Mouse (Mus musculus) intestine, embryonic 15.5 days (tissue): Measurements from ENCODE around the gene Grtp1. TPM values are rescaled to one million over a fixed set of nuclear protein-coding genes. Genes with fewer than 3 reads are reported as not detected.
"Not testable (repeated sequence)": the region's sequence is repeated elsewhere in the genome, so short reads cannot be mapped to it uniquely, and the experiment has no call there.

ENCODE experiments used
- ATAC-seq: fragments of 200-750 bp; cut with Nextera tagmentation; 2 replicates; pipeline ENCODE4 v1.8.0; 2017; ENCODE audit warnings: moderate TSS enrichment, moderate library complexity
- H3K27ac ChIP-seq: fragments of 300-500 bp; sonication (generic); 2 replicates; pipeline ENCODE4 v1.5.1; 2015; ENCODE audit warnings: mild to moderate bottlenecking, inconsistent platforms
- H3K27me3 ChIP-seq: fragments of 300-500 bp; sonication (generic); replicated peaks from 2 replicates; pipeline ENCODE4 v1.6.1; 2015; ENCODE audit warnings: inconsistent platforms
- H3K36me3 ChIP-seq: fragments of 300-500 bp; sonication (generic); 2 replicates; pipeline ENCODE4 v1.6.1; 2015; ENCODE audit warnings: inconsistent platforms
- H3K4me1 ChIP-seq: fragments of 300-500 bp; sonication (generic); replicated peaks from 2 replicates; pipeline ENCODE4 v1.6.1; 2015; ENCODE audit warnings: inconsistent platforms
- H3K4me2 ChIP-seq: fragments of 300-500 bp; sonication (generic); replicated peaks from 2 replicates; pipeline ENCODE4 v1.6.1; 2015; ENCODE audit warnings: mild to moderate bottlenecking, inconsistent platforms
- H3K4me3 ChIP-seq: fragments of 300-500 bp; sonication (generic); replicated peaks from 2 replicates; pipeline ENCODE4 v1.5.1; 2015; ENCODE audit warnings: inconsistent platforms
- H3K9ac ChIP-seq: fragments of 300-500 bp; sonication (generic); 2 replicates; pipeline ENCODE4 v1.6.1; 2015; ENCODE audit warnings: inconsistent platforms
- H3K9me3 ChIP-seq: fragments of 300-500 bp; sonication (generic); 2 replicates; pipeline ENCODE4 v1.6.1; 2016; ENCODE audit warnings: inconsistent platforms
- WGBS: fragments of 180-500 bp; shearing (Covaris S2); methylation state at CpG from one replicate; pipeline ENCODE4 v1.1.7; 2015; 5-methylcytosine and 5-hydroxymethylcytosine counted together
- microRNA counts: library from miRNA; unstranded; fragments of <30 nt; microRNA quantifications from one replicate; lab custom pipeline; 2016
- polyA plus RNA-seq: library from polyadenylated mRNA; unstranded; fragments of >200 nt; fragmentation: Nextera tagmentation; extraction: Ambion mirVana; gene quantifications from 2 replicates; pipeline ENCODE4 v1.2.1, GENCODE M21; 2015

Grtp1 gene
- polyA plus RNA-seq, 1 experiment from 2014 or later = 51.6 TPM

DNA sequence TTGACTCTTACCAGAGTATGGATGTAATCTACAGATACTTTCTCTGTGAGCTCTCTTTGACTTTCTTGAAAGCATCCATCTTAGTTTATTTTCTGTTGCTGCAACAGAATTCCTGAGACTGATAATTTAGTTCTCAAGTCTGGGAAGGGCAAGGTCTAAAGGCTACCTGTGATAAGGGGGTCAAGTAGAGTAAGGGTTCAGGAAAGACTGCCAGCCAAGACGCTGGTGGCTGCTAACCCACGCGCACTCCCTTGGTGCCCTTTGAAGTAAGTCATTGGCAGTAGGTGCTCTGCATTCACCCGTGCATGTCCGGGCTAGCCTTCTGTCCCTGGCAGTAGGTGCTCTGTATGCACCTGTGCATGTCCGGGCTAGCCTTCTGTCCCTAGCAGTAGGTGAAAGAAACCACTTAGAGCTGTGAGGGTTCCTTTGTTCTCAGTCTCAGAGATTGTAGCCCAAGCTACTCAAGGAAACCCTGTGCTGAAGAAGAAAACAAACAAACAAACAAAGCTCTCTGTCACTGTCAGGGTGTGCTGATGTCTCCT lies 60.7 kb downstream of the Grtp1 start:
- WGBS = 86% methylated on average over 6 of the region's 6 CpGs
- Histone ChIP-seq H3K36me3 (peaks cover 80% of the 10 kb centered on the region), H3K4me1 (no peaks in the 10 kb centered on the region), H3K9ac (no peak overlapping the region), H3K27me3 (no peaks in the 10 kb centered on the region), H3K4me2 (no peak overlapping the region), H3K27ac (no peak overlapping the region), H3K9me3 (no peaks in the 10 kb centered on the region), H3K4me3 (no peak overlapping the region)
- ATAC-seq = peak; percentile 58

DNA sequence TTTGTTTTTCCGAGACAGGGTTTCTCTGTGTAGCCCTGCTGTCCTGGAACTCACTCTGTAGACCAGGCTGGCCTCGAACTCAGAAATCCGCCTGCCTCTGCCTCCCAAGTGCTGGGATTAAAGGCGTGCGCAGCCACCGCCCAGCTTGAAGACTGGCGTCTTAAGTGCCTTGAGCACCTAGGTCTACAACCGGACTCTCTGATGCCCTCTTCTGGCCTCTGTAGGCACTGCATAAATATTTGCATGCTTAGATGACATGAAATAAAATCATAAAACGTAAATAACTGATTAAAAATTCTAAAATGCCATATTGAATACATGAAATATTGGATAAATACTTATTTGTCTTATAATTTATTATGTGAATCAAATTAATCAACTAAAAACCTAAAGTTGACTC lies 68.2 kb downstream of the Grtp1 start:
- H3K4me1 ChIP-seq, H3K9ac ChIP-seq, H3K4me3 ChIP-seq, H3K9me3 ChIP-seq, H3K4me2 ChIP-seq, ATAC-seq, H3K27ac ChIP-seq, H3K27me3 ChIP-seq: not testable (repeated sequence)
- WGBS = 71% methylated on average over 9 of the region's 9 CpGs
- H3K36me3 ChIP-seq = peaks cover 60% of the 10 kb centered on the region

DNA sequence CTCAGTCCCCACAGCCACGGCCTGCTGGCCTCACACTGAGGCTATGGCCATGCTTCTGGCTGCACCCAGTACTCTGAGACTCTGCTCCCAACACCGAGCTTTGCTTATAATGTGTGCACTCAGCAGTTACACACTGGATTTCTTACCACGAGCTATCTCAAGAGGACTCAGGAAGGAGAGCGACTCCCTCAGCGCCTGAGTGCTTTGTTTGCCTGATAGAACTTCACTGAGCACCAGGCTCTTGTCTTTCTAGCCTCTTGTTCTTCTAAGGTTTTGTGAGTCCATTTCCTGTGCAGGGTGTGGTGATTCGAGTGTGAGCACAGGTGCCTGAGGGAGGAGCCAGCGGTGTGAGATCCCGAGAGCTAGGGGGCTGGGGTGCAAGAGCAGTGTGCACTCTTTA lies 75.5 kb downstream of the Grtp1 start:
- 91% methylated on average over 8 of the region's 8 CpGs for WGBS
- H3K9ac ChIP-seq = no peak overlapping the region
- H3K4me1 ChIP-seq = no peaks in the 10 kb centered on the region
- H3K9me3 ChIP-seq = no peaks in the 10 kb centered on the region
- H3K27ac ChIP-seq = no peak overlapping the region
- H3K4me3 ChIP-seq = no peak overlapping the region
- ATAC-seq = no peak
- H3K36me3 ChIP-seq = peaks cover 32% of the 10 kb centered on the region
- no peak overlapping the region for H3K4me2 ChIP-seq
- H3K27me3 ChIP-seq = no peaks in the 10 kb centered on the region

DNA sequence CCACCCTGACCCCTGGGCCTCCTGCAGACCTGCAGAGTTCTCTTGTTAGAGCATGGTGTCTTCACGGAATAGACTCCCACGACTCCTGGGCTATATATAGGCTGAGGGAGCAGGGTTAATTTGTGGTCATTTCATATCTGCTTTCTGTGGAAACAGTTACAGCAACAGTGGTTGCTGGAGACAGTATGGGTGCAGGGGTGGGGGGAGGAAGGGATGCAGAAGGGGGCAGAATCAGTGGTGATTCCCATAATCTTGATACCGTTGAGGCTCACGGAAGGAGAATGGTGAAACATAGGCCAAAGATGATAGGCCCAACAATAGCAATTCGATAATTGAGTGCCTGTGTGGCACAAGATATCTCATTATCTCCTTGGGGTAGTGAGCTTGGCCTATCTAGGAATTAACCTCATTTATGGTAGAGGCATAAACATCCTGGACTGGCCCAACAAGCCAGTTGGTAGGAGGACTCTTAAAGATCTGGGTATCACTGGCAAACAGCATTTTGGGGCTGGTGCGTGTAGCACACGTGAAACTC lies 77.5 kb downstream of the Grtp1 start:
- ATAC-seq = no peak
- H3K27ac ChIP-seq = no peak overlapping the region

More for the DNA sequence above, 77.5 kb downstream of the Grtp1 start:
- H3K9me3 ChIP-seq = no peaks in the 10 kb centered on the region
- no peak overlapping the region for H3K4me2 ChIP-seq
- peaks cover 29% of the 10 kb centered on the region for H3K36me3 ChIP-seq
- no peaks in the 10 kb centered on the region for H3K4me1 ChIP-seq
- 93% methylated on average over 7 of the region's 7 CpGs for WGBS
- H3K9ac ChIP-seq = no peak overlapping the region
- no peak overlapping the region for H3K4me3 ChIP-seq
- no peaks in the 10 kb centered on the region for H3K27me3 ChIP-seq

MicroRNAs within 50 kb of the gene (microRNA counts, 519-probe panel; counts per million panel counts)
- microRNA mmu-miR-1968 (lab: Ali Mortazavi, UCI) = 1,985 counts per million, percentile 45 among the panel's probes with 10 or more counts

Other genes with a start within 250 kb of the Grtp1 start
- 0.15 and 0.23 TPM in 2 replicates for gene F7, start 174.6 kb downstream of the Grtp1 start, polyA plus RNA-seq
- 11.4 and 15.9 TPM in 2 replicates for gene F10, start 163.3 kb downstream of the Grtp1 start, polyA plus RNA-seq
- 5.6 and 6.8 TPM in 2 replicates for gene Proz, start 139.7 kb downstream of the Grtp1 start, polyA plus RNA-seq
- gene Pcid2, start 95.2 kb downstream of the Grtp1 start, polyA plus RNA-seq = 32.0 and 36.7 TPM in 2 replicates
- 84.4 and 91.5 TPM in 2 replicates for gene Cul4a, start 95.0 kb downstream of the Grtp1 start, polyA plus RNA-seq
- 404 and 407 TPM in 2 replicates for gene Lamp1, start 41.5 kb downstream of the Grtp1 start, polyA plus RNA-seq
- gene Adprhl1, start 53.5 kb upstream of the Grtp1 start, polyA plus RNA-seq = 0.24 and 0.43 TPM in 2 replicates
- gene Dcun1d2, start 87.5 kb upstream of the Grtp1 start, polyA plus RNA-seq = 16.9 and 19.0 TPM in 2 replicates
- gene Tmco3, start 87.6 kb upstream of the Grtp1 start, polyA plus RNA-seq = 30.7 TPM in 2 replicates
- 148 and 170 TPM in 2 replicates for gene Tfdp1, start 138.1 kb upstream of the Grtp1 start, polyA plus RNA-seq
- not detected in 2 replicates for gene Atp4b, start 196.2 kb upstream of the Grtp1 start, polyA plus RNA-seq
- not detected in 2 replicates for gene Grk1, start 204.5 kb upstream of the Grtp1 start, polyA plus RNA-seq
- gene Tmem255b, start 234.6 kb upstream of the Grtp1 start, polyA plus RNA-seq = 2.2 and 2.7 TPM in 2 replicates